Mouse (Mus musculus): ENCODE results near the gene Tent4a.

- TF ChIP-seq CHD1 (IDR thresholded peaks at IDR 0.05; ENCODE audit: low read depth, low read length): no peak
- no peak for TF ChIP-seq POLR2A (IDR thresholded peaks at IDR 0.05; ENCODE audit: low read depth, low read length)
Measured at GRCm38 (mm10) chr13:69481026-69481425, 53.4 kb downstream of the Tent4a start.

Measured in CH12.LX (cell line).